Mouse (Mus musculus): ENCODE results near the gene Rps2. TPM values are rescaled to one million over a fixed set of nuclear protein-coding genes. Genes with fewer than 3 reads are reported as not detected.
A peak's percentile ranks its signal among the peaks of the same experiment; 100 is the strongest.

Rps2 gene
- polyA plus RNA-seq, 1 experiment from 2014 or later, result 787 TPM

DNA sequence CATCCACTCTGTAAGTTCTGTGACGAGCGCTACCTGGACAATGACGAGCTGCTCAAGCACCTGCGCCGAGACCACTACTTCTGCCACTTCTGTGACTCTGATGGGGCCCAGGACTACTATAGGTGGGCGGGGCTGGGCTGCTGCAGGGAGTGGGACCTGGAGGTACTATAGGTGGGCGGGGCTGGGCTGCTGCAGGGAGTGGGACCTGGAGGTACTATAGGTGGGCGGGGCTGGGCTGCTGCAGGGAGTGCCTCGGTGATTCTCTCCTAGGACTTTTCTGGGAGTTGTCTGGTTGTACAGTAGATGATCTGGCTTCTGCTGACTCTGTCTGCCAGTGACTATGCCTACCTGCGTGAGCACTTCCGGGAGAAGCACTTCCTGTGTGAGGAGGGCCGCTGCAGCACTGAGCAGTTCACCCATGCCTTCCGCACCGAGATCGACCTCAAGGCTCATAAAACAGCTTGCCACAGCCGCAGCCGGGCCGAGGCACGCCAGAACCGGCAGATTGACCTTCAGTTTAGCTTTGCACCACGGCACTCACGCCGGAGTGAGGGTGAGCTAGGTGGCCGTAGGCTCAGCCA is 40.3 kb upstream of the Rps2 start:
- H3K4me3 ChIP-seq (replicated peaks; ENCODE audit: low read length), result no peak overlapping the region
- H3K27ac ChIP-seq (ENCODE audit: low read length), result no peak overlapping the region
- H3K4me1 ChIP-seq (replicated peaks; ENCODE audit: control insufficient read depth, insufficient read depth, low read length), result peaks cover 4% of the 10 kb centered on the region; the same call in 1 of the 2 replicates
- H3K9ac ChIP-seq (replicated peaks; ENCODE audit: low read depth, low read length), result no peak overlapping the region
- peaks cover 15% of the 10 kb centered on the region for H3K36me3 ChIP-seq (ENCODE audit: control insufficient read depth, insufficient read depth)
- no peaks in the 10 kb centered on the region for H3K9me3 ChIP-seq (ENCODE audit: control insufficient read depth, low read length)
- H3K27me3 ChIP-seq (replicated peaks; ENCODE audit: control insufficient read depth, insufficient read depth, low read length), result no peaks in the 10 kb centered on the region
- H3K4me2 ChIP-seq (ENCODE audit: low read length), result no peak overlapping the region
- 92% methylated on average over 24 of the region's 24 CpGs for WGBS
- no peak for ATAC-seq

DNA sequence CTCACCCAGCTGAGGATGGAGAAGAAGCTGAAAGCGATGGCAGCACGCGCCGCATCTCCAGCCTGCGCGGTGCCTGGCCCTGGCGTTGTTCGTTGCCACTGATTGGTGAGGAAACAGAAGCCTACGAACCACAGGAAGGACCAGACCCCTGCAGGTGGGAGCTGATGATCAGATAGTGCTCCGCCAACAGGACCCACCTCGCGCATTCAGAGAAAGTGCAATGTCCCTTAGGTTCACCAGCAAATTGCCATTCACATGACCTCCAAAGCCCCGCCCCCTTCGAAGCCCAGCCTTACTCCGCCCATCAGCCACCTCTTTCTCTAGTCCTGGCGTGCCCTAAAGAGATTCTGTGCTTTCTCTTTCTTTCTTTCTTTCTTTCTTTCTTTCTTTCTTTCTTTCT is 31.4 kb upstream of the Rps2 start:
- WGBS, result 37% methylated on average over 16 of the region's 16 CpGs
- Histone ChIP-seq H3K4me1 (replicated peaks; ENCODE audit: control insufficient read depth, insufficient read depth, low read length) (peaks cover 28% of the 10 kb centered on the region), H3K9me3 (ENCODE audit: control insufficient read depth, low read length) (no peaks in the 10 kb centered on the region), H3K36me3 (ENCODE audit: control insufficient read depth, insufficient read depth) (peaks cover 2% of the 10 kb centered on the region; the same call in 1 of the 2 replicates), H3K27me3 (replicated peaks; ENCODE audit: control insufficient read depth, insufficient read depth, low read length) (peaks cover 14% of the 10 kb centered on the region), H3K9ac (replicated peaks; ENCODE audit: low read depth, low read length) (no peak overlapping the region), H3K4me3 (replicated peaks; ENCODE audit: low read length) (no peak overlapping the region), H3K4me2 (ENCODE audit: low read length) (no peak overlapping the region), H3K27ac (ENCODE audit: low read length) (no peak overlapping the region)
- ATAC-seq, result no peak

DNA sequence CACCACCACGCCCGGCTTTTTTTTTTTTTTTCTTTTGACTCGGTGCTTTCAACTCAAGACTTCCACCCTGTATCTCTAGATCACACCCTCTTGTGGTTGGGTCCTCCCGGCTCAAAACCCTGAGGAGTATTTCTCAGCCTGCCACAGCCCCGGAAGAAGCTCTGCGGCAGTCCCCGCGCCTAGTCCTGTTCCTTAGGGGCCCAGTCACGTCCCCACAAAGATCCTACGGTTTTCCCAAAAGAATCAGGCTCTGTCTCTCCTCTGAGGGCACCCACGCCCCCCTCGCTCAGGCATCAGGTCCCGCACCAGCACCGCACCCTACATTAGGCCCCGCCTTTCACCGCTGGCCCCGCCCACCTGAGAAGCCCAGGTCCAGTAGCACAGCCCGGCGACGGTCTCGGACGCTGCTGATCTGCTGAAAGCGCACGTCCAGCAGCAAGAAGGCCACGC is 30.7 kb upstream of the Rps2 start:
- Histone ChIP-seq H3K4me2 (ENCODE audit: low read length) (peak overlapping the region; percentile 63), H3K4me3 (replicated peaks; ENCODE audit: low read length) (peak overlapping the region; percentile 38), H3K9ac (replicated peaks; ENCODE audit: low read depth, low read length) (peak overlapping the region; percentile 42), H3K4me1 (replicated peaks; ENCODE audit: control insufficient read depth, insufficient read depth, low read length) (peaks cover 28% of the 10 kb centered on the region), H3K9me3 (ENCODE audit: control insufficient read depth, low read length) (no peaks in the 10 kb centered on the region), H3K36me3 (ENCODE audit: control insufficient read depth, insufficient read depth) (no peaks in the 10 kb centered on the region), H3K27ac (ENCODE audit: low read length) (no peak overlapping the region), H3K27me3 (replicated peaks; ENCODE audit: control insufficient read depth, insufficient read depth, low read length) (peaks cover 14% of the 10 kb centered on the region)
- WGBS, result 2% methylated on average over 24 of the region's 25 CpGs
- no peak for ATAC-seq

DNA sequence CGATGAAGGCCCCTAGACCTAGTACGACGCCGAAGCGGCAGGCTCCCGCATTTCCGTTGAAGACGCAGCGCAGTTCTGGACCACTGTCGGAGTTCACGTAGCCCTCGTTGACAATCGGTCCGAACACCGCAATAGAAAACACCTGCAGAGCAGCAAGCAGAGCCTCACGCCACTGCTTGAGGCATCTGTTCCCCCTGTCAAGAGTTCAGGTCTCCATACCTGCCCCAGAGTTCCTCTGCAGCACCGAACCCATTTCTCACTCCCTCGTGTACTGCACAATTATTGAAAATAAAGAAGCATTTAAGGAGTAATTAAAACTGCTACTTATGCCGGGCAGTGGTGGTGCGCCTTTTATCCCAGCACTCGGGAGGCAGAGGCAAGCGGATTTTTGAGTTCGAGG is 30.3 kb upstream of the Rps2 start:
- Histone ChIP-seq H3K4me3 (replicated peaks; ENCODE audit: low read length) (peak overlapping the region; percentile 38), H3K9ac (replicated peaks; ENCODE audit: low read depth, low read length) (peak overlapping the region; percentile 42), H3K4me1 (replicated peaks; ENCODE audit: control insufficient read depth, insufficient read depth, low read length) (peaks cover 28% of the 10 kb centered on the region), H3K36me3 (ENCODE audit: control insufficient read depth, insufficient read depth) (no peaks in the 10 kb centered on the region), H3K27me3 (replicated peaks; ENCODE audit: control insufficient read depth, insufficient read depth, low read length) (peaks cover 14% of the 10 kb centered on the region), H3K4me2 (ENCODE audit: low read length) (peak overlapping the region; percentile 63), H3K9me3 (ENCODE audit: control insufficient read depth, low read length) (no peaks in the 10 kb centered on the region), H3K27ac (ENCODE audit: low read length) (no peak overlapping the region)
- no peak for ATAC-seq
- WGBS, result 19% methylated on average over 23 of the region's 23 CpGs

DNA sequence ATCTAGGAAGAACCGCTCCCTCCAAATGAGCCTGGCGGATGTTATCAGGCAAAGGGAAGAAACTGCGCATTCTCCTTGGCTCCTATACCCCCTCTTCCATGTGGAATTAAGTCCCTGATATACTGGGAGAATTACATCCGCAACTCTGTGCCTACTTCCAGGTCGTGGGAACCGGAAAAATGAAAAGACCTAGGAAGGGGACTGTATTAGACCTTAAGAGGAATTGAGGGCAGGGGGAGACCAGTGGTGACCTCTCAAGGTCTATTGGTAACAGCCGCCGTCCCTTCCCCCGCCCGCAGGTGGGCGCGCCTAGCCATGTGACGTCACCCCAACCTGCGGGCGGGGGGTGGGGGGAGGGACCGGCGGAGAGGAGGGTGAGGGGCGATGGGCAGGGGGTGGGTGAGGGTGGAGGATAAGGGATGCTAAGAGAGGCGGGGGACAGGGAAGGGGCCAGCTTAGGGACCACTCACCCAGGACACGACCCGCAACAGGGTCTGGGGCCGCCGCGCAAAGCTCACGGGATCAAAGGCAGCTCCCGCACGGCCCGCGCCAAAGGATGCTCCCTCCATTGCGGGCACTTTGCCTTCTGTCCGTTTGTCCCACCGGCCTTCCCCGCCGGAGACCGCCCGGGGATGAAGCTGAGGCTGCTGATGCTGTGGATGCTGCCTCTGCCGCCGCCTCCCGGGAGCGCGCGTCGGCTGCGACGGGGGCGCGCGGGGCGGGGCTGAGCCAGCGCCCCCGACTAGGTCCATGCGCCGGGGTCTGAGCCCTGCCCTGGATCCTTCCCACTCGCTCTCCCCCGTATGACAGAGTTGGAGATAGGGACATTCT is 28.4 kb upstream of the Rps2 start, which contains the start of gene Syngr3:
Syngr3 (minus strand) TSS at position 705 of the 831 bp plus-strand sequence.
- H3K4me2 ChIP-seq (ENCODE audit: low read length), result peak within 1 kb of the TSS; percentile 68
- ATAC-seq, result peak; percentile 70
- no peaks in the 10 kb centered on the region for H3K36me3 ChIP-seq (ENCODE audit: control insufficient read depth, insufficient read depth)
- WGBS, result under 1% methylated on average over 52 of the region's 55 CpGs
- no peaks in the 10 kb centered on the region for H3K9me3 ChIP-seq (ENCODE audit: control insufficient read depth, low read length)
- H3K4me1 ChIP-seq (replicated peaks; ENCODE audit: control insufficient read depth, insufficient read depth, low read length), result peaks cover 28% of the 10 kb centered on the region
- peak within 1 kb of the TSS; percentile 98 for H3K9ac ChIP-seq (replicated peaks; ENCODE audit: low read depth, low read length)
- H3K4me3 ChIP-seq (replicated peaks; ENCODE audit: low read length), result peak within 1 kb of the TSS; percentile 90
- peaks cover 14% of the 10 kb centered on the region for H3K27me3 ChIP-seq (replicated peaks; ENCODE audit: control insufficient read depth, insufficient read depth, low read length)
- peak within 1 kb of the TSS; percentile 78 for H3K27ac ChIP-seq (ENCODE audit: low read length)

DNA sequence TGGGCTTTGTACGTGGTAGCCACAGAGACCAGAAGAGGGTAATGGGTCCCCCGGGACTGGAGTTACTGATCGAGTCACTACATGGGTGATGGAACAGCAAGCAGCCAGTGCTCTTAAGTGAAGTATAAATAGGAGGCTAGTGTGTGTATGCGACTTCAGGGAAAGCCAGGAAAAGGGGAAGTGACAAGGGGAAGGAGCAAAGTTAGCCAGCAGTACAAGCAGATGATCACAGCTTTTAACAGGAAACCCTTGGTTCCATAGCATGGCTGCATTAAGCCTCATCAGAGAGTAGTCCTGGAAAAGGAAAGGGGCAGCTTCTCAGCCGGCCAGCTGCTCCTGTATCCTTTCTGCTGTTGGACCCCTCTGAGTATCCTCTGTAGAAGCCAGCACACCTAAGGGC is 25.5 kb upstream of the Rps2 start:
- 88% methylated on average over 5 of the region's 5 CpGs for WGBS
- Histone ChIP-seq H3K4me3 (replicated peaks; ENCODE audit: low read length) (no peak overlapping the region), H3K27me3 (replicated peaks; ENCODE audit: control insufficient read depth, insufficient read depth, low read length) (peaks cover 14% of the 10 kb centered on the region), H3K4me1 (replicated peaks; ENCODE audit: control insufficient read depth, insufficient read depth, low read length) (peaks cover 39% of the 10 kb centered on the region), H3K27ac (ENCODE audit: low read length) (no peak overlapping the region), H3K4me2 (ENCODE audit: low read length) (no peak overlapping the region), H3K9me3 (ENCODE audit: control insufficient read depth, low read length) (no peaks in the 10 kb centered on the region), H3K9ac (replicated peaks; ENCODE audit: low read depth, low read length) (no peak overlapping the region), H3K36me3 (ENCODE audit: control insufficient read depth, insufficient read depth) (no peaks in the 10 kb centered on the region)
- ATAC-seq, result no peak

DNA sequence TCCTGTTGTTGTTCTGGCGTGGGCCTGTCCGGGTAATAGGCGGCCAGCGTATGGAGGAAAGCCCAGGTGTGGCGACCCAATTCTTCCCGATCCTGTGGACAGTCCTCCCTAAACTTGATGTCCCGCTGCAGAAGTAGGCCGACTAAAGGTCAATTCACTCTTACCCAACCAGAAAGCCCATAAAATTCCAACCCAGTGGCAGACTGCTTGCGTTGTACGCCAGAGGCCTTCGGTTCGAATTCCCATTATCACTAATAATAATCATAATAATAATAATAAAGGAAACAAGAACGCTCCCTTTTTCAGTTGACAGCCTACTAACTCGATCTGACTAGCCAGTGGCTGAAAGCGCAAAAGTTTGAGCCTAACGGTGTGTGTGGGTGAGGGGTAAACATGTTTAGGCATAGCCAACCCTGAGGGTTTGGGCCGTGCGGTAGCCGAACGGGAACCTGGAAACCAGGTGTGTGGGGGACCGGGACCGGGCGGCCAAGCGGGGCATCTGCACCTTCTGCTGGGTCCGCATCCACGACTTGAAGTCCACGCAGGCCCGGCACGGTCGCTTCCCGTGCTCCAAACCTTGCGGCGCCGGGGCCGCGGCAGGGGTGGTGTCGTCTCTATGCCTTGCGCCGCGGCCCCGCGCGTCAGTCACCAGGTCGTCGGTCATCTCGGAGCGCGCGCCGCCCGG is 22.4 kb upstream of the Rps2 start:
- ATAC-seq, result peak; percentile 43
- WGBS, result 6% methylated on average over 51 of the region's 51 CpGs

DNA sequence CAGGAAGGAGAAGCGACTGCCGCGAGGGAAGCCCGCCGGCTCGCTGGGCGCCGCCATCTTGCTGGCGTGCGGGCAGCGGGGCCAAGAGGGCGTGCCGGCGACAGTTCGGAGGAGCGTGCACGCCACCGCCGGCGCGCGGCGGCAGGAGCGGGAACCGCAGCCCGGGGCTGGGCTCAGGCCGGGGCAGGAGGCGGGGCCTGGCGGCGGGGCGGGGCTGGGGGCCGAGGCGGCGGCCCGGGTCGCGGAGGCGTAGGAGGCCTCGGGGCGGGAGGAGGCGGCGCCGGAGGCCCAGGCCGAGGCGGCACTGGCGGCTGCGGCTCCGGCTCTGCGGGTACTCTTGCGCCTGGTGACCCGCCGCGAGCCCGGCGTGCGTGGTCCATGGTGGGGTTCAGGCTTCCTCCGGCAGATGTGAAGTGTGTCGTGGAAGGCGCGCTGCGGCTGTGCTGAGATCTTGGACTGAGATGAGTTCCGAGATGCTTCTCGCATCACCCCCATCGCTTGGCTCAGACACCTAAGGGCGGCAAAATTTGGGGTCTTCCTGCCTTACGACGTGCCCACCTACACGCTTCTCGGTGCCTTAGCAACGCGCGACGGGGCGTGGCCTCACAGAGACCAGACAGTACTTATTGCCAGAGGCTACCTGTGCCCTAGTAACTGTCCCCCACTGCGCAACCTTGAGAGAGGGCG is 21.8 kb upstream of the Rps2 start, which contains the start of the genes Gfer and Noxo1:
Gfer (minus strand) TSS at position 146 of the 687 bp plus-strand sequence.
Noxo1 (plus strand) TSS at position 224 of the 687 bp plus-strand sequence.
- peaks cover 5% of the 10 kb centered on the region for H3K36me3 ChIP-seq (ENCODE audit: control insufficient read depth, insufficient read depth)
- no peaks in the 10 kb centered on the region for H3K9me3 ChIP-seq (ENCODE audit: control insufficient read depth, low read length)
- H3K4me1 ChIP-seq (replicated peaks; ENCODE audit: control insufficient read depth, insufficient read depth, low read length), result peaks cover 15% of the 10 kb centered on the region
- WGBS, result under 1% methylated on average over 74 of the region's 76 CpGs
- peak within 1 kb of the TSS; percentile 70 for H3K4me2 ChIP-seq (ENCODE audit: low read length)
- H3K4me3 ChIP-seq (replicated peaks; ENCODE audit: low read length), result peak within 1 kb of the TSS; percentile 79
- H3K27ac ChIP-seq (ENCODE audit: low read length), result peak within 1 kb of the TSS; percentile 90
- H3K27me3 ChIP-seq (replicated peaks; ENCODE audit: control insufficient read depth, insufficient read depth, low read length), result no peaks in the 10 kb centered on the region
- peak; percentile 91 for ATAC-seq
- H3K9ac ChIP-seq (replicated peaks; ENCODE audit: low read depth, low read length), result peak within 1 kb of the TSS; percentile 87

More for the DNA sequence above, 22.4 kb upstream of the Rps2 start:
- peaks cover 19% of the 10 kb centered on the region for H3K4me1 ChIP-seq (replicated peaks; ENCODE audit: control insufficient read depth, insufficient read depth, low read length)
- peak overlapping the region; percentile 70 for H3K4me2 ChIP-seq (ENCODE audit: low read length)
- H3K36me3 ChIP-seq (ENCODE audit: control insufficient read depth, insufficient read depth), result no peaks in the 10 kb centered on the region; the same call in none of the 2 replicates
- H3K27ac ChIP-seq (ENCODE audit: low read length), result peak overlapping the region; percentile 90
- no peaks in the 10 kb centered on the region for H3K9me3 ChIP-seq (ENCODE audit: control insufficient read depth, low read length)
- peak overlapping the region; percentile 79 for H3K4me3 ChIP-seq (replicated peaks; ENCODE audit: low read length)
- H3K9ac ChIP-seq (replicated peaks; ENCODE audit: low read depth, low read length), result peak overlapping the region; percentile 87
- no peaks in the 10 kb centered on the region for H3K27me3 ChIP-seq (replicated peaks; ENCODE audit: control insufficient read depth, insufficient read depth, low read length)

Data from forebrain, embryonic 16.5 days (tissue).